Mouse (Mus musculus) urinary bladder, postnatal 10 days (tissue): ENCODE results near the gene Lcorl.

Experiments
- DNase-seq: peaks from one replicate; pipeline ENCODE4 v3.0.0; 2022; ENCODE audit warnings: low spot score

The Lcorl gene

GRCm38 (mm10) chr5:45857254-45858011, at the start of gene Lcorl:
Gene Lcorl, minus strand, starts transcription at chr5:45857615.
- peak; percentile 77 for DNase-seq

GRCm38 (mm10) chr5:45904683-45905082, 47.3 kb upstream of the Lcorl start:
- no peak for DNase-seq

DNA sequence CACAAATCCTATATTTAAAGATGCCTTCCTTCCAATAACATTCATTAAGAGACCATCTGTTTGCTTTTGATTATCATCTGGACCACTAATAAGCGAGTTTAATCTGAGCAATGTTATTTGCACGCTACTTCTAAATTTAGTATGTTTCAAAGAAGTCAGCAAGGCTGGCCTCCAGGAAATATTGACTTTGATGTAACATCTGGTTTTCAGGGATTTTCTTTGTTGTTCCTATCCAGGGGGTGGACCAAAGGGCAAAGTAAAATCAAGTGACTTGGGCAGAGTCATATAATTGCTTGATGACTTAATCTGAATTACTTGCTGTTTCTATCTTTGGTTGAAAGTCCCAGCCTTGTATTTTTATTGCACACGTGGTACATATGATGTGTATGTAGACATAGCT, 45.8 kb upstream of the Lcorl start:
- no peak for DNase-seq

DNA sequence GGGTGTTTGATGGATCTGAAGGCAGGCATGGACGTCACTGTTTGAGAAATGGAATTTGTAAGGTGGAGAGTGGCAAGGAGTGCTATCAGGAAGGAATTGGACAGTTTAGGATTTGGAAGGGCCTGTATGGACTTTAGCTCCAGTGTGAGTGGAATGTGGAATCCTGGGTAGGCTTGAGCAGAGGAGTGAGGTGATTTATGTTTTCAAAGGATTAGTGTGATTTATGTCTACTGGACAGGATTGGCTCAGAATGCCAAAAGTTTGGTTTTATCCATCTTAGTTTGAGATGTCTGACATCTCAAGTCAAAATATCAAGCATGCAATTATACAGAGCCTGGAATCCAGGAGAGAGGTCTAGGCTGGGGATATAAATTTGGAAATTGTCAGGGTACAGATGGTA, 37.9 kb upstream of the Lcorl start:
- no peak for DNase-seq

- no peak for DNase-seq
These were observed 36.3 kb upstream of the Lcorl start for GRCm38 (mm10) chr5:45893696-45894095.

GRCm38 (mm10) chr5:45876328-45876727, 18.9 kb upstream of the Lcorl start:
- DNase-seq: no peak

DNA sequence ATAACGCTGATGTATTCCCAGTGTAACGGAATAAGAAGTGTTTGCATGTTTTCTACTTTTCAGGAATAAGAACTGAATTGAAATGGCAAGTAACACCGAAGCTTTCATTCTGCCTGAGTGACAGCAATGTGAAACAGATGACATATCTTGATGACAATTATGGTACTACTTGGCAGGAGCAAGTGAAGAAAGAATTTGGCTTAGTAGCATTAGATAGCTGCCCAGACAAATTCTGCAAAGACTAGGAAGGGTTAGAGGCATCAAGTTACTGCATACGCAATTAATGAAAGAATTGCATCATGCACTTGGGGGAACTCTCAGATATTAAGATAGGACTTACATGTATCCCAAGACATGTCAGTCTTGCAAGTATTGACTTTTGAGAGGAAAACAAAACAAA, 18.1 kb upstream of the Lcorl start:
- DNase-seq: no peak

DNA sequence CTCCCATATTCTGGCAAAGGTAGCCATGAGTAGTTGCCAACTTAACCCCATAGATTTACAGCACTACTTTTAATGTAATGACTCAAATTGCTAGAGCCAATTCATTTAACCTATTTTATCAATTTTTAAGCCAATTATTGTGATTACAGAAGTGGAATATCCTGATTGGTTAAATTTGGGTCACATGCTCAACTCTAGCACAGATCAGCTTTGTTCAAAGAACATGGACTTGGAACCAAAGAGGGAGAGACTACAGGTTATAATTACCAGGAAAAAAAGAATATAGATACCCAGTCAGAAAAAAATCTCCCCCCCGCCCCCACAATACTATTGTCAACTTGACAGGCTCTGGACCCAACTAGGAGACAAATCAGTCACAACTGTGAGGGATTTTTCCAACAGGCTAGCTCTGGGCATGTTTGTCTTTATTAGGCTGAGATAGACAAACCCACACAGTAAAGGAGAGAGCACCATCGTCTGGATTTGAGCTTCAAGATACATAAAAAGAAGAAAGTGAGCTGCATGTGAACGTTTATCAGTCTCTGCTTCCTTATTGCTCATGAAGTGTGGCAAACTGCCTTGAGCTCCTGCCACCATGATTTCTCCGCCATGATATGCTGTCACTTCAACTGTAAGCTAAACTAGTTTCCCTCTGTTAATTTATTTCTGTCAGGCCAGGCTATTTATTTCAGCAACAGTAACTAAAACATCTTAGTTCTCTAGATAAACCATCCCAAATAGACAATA, 17.0 kb upstream of the Lcorl start:
- DNase-seq: no peak

DNA sequence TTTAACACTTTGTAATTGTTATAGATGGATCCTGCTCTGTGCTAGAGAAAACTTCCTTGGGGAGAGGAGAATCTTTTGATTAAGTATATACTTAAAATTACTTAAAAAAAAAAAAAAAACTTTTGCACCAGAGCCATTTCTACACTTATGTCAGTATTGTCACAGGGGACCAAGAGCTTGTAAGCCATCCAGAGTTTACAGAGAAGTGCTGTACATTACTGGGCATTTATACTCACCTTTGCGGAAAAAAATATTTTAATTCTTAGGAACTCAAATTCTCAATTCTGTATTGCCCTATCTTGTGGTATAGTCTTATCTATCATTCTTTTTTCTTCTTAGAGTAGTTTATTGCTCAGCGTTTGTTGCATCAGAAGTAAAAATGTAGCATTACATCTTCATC, 953 bp upstream of the Lcorl start:
- no peak for DNase-seq

DNA sequence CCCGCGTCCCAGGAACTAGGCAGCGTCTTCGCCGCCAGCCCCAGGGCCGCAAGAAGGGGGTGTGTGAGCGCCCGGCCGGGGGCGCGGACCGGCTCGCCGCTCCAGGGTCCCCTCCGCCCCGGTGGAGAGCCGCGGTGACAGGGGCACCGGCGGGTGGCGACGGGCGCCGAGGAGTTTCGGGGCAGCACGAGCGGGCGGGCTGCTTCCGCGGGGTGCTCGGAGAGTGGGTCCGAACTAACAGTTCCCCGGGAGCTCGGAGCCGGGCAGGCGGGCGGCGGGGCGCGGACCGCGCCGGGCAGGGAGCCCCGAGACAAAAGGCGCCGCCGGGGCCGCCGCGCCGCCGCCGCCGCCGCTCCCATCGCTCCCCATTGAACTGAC, 550 bp downstream of the Lcorl start:
- DNase-seq: no peak

DNA sequence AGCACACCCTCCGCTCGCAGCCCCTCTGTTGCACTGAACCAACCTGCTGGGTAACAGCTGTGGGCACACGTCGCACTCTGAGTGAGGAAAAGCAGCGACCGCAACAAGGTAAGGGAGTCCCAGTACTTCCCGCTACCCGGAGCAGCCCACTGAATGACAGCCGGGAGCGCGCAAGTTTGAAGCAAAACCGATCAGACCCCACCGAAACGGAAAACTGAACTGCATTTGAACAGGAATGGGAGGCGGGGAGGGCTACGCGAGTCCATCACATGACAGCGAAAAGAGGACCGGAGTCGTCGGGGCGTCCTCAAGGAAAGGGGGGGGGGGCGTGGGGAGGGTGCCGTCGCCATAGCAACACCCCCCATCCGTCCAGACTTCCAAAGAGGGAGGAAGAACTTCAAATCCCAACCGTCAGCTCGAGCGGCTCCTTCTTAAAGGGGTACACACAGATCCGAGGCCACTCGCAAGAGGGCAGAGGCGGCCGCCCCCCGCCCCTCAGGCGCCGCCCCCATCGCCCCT, 1.1 kb downstream of the Lcorl start:
- peak; percentile 10 for DNase-seq

DNA sequence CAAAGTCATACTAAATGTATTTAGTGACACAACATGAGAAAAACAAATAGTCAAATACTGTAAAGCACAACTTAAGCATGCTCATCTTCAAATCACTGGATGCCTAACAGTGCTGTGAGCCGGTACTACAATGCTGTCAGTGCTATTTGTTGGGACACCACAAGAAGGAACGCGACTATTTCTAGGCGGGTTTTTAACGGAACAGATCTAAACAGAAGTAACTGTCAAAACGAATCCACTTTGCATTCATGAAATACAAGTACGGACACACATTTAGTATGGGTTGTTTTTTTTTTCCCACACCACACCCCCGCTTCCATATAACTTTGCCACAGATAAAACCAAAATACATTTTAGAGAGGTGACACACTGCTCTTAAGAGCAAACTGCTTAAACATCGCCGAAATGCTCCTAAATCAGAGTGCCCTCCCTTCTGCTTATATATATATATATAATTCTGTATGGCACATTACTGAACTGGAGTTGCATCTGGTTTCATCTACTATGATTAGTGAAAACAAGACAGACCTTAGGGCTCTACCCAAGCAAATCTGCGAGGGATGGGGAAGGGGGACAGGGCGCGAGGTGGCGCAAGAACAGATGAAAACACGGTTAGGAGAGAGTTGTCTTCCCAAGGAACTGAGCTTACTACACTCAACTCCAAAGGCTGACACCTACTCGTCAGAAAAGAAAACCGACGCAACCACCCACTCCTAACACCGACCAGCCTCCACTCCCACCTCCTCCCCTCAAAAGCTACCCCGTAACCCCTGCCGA, 1.7 kb downstream of the Lcorl start:
- DNase-seq: no peak

DNA sequence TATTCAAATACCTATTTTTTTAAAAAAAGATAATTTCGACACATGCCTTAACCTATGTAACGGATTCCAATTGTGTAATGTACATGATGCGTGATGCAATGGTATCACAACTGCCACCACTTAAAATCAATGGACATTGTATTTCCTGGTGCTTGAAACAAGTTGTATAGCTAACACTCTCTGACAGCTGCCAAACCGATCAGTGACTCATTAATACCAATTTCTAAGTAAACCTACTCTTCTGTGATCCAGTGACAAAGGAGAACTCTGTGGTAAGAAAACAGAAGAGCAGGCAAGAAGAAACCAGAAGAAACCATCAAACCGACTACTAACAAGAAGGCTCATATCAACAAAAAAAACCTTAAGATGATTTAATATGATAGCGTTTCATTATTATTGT, 12.7 kb downstream of the Lcorl start:
- DNase-seq: no peak

DNA sequence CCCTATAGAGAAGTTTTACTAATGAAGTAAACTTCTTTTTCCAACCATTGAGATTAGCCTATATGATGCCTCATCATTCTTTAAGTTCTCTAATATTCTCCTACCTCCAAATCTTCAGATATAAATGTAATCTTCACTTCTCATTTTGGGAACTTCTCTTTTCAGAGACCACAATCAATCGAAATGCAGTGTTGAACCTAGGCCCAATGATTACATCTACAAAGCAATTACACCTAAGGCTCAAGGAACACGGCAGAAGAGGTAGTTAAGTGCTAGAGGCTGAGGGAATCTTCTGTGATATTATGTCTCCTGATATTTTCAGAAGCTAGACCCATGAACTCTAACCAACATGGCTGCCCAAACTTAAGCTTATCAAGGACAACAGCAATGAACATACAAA, 22.3 kb downstream of the Lcorl start:
- DNase-seq: no peak

GRCm38 (mm10) chr5:45811527-45811926, 45.9 kb downstream of the Lcorl start:
- no peak for DNase-seq

- DNase-seq: no peak
These were observed 65.6 kb downstream of the Lcorl start for GRCm38 (mm10) chr5:45791864-45792263.

GRCm38 (mm10) chr5:45790221-45790620, 67.2 kb downstream of the Lcorl start:
- DNase-seq: no peak

DNA sequence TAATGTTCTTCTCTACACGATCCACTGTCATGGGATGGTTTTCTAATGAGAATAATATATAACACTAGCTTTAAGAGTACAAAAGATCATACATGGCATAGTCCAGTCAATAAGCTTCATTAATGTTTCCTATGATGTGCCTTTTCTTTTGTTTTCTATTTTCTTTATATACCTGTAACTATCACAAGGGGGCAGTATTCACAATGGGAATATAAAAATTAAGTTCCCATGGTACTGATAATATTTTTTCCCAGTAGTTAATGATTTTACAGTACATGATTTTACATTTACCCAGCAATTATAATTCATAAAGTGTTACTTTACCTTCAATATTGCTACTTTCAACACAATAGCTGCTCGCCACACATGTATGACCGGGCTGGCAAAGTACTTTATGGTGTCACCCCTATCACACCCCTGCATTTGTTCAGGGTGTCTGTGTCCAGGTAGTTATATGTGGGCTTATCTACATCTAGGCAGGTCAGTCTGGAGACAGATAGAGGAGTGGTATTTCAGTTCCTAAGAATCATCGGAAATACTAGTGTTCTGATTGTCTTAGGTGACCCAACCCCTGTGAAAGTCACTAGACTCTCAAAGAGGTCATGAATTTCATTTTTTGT, 99.8 kb downstream of the Lcorl start:
- no peak for DNase-seq

DNA sequence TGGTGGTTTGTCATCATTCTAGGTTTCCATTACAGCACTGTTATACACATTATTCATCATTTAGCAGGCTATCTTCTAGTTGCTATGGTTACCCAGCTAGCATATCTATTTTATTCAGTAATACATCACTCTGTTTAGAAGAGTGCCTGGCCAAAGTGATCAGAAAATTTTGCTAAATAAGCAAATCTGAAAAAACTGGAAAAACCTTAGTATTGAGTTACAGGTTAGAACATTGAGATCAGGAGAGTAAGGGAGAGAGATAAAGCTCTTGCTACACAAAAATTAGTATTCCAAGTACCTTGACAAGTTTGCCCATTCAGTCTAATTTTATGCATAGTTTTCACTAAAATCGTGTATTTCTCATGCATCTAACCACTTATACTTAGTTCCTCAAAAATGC, 119.5 kb downstream of the Lcorl start:
- no peak for DNase-seq

DNA sequence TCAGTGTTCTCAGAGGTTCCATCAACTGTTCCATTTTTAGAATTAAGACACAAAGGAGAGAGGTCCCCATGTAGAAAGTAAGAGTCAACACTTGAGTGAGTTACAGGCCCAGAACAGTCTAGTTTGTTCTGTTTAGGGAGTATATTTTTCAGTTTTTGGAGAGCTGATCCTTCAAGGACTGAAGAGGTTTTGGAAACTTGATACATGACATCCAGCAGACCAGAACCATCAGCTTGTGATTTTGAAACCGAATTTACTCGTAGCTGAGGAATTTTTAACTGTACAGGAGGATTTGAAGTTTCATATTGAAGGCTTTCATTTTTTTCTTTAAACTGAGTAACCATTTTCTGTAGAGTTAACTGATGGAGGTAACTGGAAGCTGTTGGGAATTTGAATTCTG, 123.7 kb downstream of the Lcorl start:
- no peak for DNase-seq

- DNase-seq: no peak
These were observed 138.4 kb downstream of the Lcorl start for GRCm38 (mm10) chr5:45718848-45719488.

DNA sequence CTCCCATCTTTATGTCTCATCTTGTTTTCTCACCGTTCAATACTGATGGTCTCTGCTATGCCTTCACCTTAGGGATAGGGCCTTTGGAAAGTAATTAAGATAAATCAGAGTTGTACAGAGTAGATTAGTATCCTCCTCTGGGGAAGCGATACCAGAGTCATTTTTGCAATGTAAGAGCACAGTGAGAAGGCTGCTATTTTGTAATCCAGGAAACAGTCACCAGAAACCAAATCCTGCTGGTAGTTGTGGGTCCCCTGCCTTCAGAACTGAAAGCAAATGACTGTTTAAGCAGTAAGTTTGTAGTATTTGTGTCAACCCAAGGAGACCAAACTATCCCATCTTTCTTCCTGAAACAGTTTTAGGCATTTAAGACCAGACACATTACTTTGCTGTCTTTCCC, 147.8 kb downstream of the Lcorl start:
- DNase-seq: no peak
